Mouse (Mus musculus): Measurements from ENCODE around the gene Arid2.

- TF ChIP-seq GATA1 (IDR thresholded peaks at IDR 0.05; ENCODE audit: borderline replicate concordance, low read length) (no peak), FLI1 (IDR thresholded peaks at IDR 0.05; ENCODE audit: low read length) (no peak)
Measured at GRCm38 (mm10) chr15:96358871-96359270, 71.6 kb downstream of the Arid2 start.
